Mouse (Mus musculus) layer of hippocampus, adult 8-10 months (tissue): Measurements from ENCODE around the gene Arhgef11. TPM values are rescaled to one million over a fixed set of nuclear protein-coding genes. Genes with fewer than 3 reads are reported as not detected.

Experiments
- DNase-seq, 2 experiments: peaks; one replicate each; pipeline ENCODE4 v3.0.0; 2022; ENCODE audit warnings: low spot score in 2 of 2
- total RNA-seq, 4 experiments: library from RNA; stranded (reverse); gene quantifications; 2 replicates each; pipeline ENCODE4 v1.2.4; 2022

Arhgef11 gene
- total RNA-seq, 4 experiments from 2014 or later, result 55.1 to 68.0 (median 58.4) TPM

- no peak for DNase-seq
These were observed 43.9 kb downstream of the Arhgef11 start for GRCm38 (mm10) chr3:87661291-87661690.

DNA sequence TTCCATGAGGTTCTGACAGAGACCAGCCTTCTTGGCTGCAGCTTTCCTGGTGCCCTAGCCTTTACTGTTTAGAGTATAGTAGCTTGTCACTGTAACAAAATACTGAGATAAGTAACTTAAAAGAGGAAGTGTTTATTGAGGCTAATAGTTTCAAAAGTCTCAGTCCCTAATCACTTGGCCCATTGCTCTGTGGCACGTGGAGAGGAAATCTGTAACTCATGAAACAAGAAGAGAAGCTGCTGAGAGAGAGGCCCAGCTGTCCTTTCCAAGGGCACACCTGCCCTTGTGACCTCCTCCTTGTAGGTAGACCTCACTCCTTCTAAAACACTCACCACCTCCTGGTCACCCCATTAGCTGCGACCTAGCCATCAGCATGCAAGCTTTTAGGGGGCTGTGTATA, 101.2 kb downstream of the Arhgef11 start:
- no peak for DNase-seq

DNA sequence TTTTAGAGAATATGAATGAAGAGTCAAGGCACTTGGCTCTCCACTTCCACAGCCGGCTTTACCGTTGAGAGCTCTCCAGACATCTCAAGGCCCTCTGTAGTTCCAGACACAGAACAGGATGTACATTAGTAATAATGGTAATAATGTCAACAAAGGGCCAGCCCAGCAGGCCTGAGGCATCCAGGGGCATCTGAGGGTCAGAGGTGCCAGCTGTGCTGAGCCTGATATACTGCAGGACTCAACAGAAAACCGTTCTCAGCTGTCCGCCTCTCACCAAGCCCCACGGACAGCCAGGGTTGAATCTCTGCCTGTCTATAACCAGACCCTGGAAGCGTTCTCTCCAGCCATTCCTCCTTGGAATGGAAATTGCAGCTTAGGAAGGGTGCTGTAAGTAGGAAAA, 107.2 kb downstream of the Arhgef11 start:
- no peak for DNase-seq

- no peak for DNase-seq
These were observed 108.2 kb downstream of the Arhgef11 start for GRCm38 (mm10) chr3:87725396-87726160.

DNA sequence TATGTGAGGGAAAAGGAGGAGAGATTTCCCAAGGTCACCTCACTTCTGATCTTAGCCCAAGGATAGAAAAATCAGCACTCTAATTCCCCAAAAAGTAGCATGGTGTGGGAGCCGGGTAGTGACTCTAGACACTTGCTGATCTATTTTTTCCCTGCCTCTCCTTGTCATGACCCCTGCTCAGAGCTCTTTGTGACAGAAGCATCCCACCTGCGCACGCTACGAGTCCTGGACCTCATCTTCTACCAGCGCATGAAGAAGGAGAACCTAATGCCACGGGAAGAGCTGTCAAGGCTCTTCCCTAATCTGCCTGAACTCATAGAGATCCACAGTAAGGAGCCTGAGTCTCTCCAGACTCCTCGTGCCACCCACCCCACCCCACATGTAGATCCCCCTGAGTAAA, 108.8 kb downstream of the Arhgef11 start:
- DNase-seq, result no peak

GRCm38 (mm10) chr3:87728696-87729095, 111.3 kb downstream of the Arhgef11 start:
- no peak for DNase-seq

DNA sequence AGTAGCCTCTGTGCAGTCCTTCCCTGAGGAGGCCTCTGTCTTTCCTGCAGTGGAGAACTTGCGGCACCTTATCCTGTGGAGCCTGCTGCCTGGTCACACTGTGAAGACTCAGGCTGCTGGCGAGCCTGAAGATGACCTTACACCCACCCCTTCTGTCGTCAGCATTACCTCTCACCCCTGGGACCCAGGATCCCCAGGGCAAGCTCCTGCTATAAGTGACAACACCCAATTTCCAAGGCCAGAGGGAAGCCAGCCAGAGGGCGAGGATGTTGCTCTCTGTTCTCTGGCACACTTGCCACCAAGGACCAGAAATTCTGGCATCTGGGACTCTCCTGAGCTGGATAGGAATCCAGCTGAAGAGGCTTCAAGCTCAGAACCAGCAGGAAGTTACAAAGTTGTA, 115.7 kb downstream of the Arhgef11 start:
- no peak for DNase-seq

GRCm38 (mm10) chr3:87733984-87734761, 116.8 kb downstream of the Arhgef11 start:
- no peak for DNase-seq

GRCm38 (mm10) chr3:87735335-87735734, 118.0 kb downstream of the Arhgef11 start:
- DNase-seq, result no peak

- DNase-seq, result no peak
These were observed 121.5 kb downstream of the Arhgef11 start for GRCm38 (mm10) chr3:87738906-87739305.

DNA sequence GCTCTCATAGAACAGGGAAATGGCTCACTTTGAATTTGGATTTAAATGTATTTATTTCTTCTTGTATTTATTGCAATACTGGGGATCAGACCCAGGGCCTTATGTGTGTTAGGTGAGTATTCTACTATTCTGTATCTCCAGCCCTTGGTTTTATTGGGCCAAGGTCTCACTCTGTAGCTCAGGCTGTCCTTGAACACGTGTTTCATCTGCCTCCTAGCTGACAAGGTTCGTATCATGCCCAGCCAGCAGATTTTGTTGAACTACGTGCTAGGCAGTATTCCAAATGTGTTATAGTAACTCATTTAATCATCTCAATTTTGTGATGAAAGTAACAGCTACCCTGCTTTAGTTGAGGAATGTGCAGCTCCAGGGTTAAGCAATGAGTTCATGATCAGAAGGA, 124.7 kb downstream of the Arhgef11 start:
- no peak for DNase-seq

DNA sequence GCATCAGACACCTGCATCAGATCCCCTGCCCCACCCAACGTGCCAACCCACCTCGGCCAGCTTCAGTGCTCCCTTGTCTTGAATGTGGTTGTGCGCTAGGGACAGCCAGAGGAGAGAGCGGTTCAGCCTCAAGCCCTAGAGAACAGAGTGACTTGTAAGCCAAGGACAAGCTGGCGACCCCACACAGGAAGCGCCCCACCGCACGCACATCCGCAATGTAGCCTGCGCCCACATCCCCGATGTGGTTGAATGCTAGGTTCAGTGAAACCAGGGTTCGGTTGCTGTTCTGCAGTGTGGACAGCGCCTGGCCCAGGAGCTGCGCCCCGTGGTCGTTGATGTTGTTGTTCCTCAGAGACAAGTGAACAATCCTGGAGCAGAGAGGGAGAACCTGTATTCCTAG, 125.4 kb downstream of the Arhgef11 start:
- no peak for DNase-seq

- no peak for DNase-seq
These were observed 126.6 kb downstream of the Arhgef11 start for GRCm38 (mm10) chr3:87743927-87744326.

GRCm38 (mm10) chr3:87745036-87745659, 127.8 kb downstream of the Arhgef11 start:
- no peak for DNase-seq

DNA sequence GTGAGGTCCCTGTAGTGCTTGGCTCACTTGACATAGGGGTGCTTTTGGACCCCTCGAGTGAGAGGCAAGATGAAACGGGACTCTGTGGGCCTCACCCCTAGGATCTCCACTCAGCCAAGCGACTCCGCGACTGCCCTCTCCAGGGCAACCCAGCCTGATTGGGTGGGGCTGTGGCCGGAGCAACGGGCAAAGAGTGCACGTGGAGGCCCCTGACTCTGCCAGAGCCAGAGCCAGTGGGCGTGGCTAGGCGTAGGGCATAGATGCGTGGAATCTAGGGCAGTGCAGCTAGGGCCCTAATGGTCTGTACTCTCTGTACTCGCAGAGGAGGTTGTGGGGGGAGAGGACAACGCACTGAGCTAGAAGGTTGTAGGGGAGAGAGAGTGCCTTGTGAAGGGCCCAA, 131.1 kb downstream of the Arhgef11 start, which contains the start of gene Lrrc71:
TSS of gene Lrrc71 (minus strand) at position 195 of the 400 bp plus-strand sequence.
- no peak for DNase-seq

- peak in 1 of 2 experiments; percentile 50 for DNase-seq
These were observed 131.7 kb downstream of the Arhgef11 start for GRCm38 (mm10) chr3:87749036-87749435.

- no peak for DNase-seq
These were observed 132.6 kb downstream of the Arhgef11 start for GRCm38 (mm10) chr3:87749977-87750376.

DNA sequence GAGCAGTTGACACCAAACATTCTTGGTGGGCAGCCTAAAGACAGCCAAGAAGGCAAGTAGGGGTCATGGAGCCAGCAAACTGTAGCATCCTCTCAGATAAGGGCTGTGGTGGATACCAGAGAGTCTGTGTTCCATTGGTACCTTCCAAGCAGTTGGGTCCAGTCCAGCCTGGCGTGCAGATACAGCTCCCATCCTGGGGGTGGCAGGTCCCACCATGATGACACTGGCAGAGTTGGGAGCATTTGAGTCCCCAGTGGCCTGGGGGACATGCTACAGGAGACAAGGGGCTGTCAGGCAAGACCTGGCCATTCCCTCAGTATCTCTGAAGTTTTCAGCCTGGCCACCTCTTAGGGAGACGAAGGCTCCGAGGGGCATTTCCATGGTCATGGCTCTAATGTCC, 135.2 kb downstream of the Arhgef11 start:
- DNase-seq, result no peak

DNA sequence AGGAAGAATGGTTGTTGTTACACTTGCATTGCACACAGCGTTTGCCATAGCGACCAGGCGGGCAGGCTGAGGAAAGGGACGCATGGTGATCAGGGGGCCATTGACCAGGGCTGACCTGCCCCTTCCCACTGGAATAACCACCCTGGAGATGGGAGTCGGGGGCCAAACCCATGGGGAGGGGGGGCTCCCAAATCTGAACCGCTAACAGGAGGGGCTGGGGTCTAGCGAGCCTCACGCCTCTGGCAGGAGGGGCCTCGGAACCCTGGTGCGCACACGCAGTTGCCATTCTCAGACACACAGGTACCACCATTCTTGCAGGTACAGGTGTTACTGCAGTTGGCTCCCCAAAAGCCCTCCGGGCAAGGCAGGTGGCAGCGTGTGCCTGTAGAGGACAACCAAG, 136.5 kb downstream of the Arhgef11 start:
- DNase-seq, result no peak

DNA sequence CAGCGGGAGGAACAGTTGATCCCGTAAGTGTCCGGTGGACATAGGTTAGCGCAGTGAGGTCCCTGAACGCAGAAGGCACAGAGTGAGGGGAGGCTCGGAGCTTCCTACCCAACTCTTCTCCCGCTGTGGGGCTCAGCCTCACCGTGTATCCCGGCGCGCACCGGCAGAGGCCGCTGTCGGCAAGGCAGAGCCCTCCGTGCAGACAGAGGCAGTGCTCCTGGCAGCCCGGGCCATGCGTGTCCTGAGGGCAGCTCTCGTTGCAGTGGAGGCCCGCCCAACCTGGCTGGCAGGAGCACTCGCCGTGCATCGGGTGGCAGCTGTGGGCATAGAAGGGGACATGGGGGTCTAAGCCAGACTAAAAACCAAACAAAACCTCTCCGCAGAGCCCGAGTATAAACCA, 138.6 kb downstream of the Arhgef11 start:
- DNase-seq, result peak; percentile 59 to 81

DNA sequence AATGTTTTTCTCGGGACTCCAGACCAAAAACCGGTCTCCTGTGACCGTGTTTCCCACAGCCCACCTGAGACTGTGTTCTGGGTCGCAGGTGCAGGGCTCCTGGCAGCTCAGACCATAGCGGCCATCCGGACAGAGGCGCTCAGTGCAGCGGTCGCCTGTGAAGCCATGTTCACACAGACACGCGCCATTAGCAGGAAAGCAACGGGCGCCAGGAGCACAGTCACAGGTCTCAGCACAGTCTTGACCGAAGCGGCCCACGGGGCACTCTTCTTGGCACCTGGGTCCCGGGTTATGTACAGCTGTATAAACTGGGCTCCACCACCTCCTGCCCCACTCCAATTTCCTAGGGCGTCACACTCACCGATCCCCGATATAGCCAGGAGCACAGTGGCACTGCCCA, 139.1 kb downstream of the Arhgef11 start:
- no peak for DNase-seq

DNA sequence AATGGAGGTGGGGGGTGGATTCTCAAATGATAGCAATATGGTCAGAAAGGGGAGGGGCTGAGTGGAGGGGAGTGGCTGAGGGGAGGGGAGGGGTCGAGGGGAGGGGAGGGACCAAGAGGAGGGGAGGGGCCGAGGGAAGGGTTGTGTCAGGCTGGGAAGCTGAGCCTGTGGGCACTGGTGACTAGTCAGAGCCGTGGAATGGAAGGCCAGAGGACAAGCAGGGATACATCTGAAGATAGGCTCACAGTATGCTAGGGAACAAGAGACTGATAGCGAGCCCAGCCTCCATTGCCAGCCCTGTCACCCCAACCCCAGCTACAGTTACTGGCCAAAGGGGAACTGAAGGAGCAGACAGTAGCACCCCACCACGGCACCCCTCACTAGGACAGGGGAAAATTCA, 141.3 kb downstream of the Arhgef11 start:
- DNase-seq, result no peak
